Mouse (Mus musculus): ENCODE measurements around the gene Fgf8. TPM values are rescaled to one million over a fixed set of nuclear protein-coding genes. Genes with fewer than 3 reads are reported as not detected.

The Fgf8 gene
- polyA plus RNA-seq, 1 experiment from 2014 or later, result 4.6 TPM

DNA sequence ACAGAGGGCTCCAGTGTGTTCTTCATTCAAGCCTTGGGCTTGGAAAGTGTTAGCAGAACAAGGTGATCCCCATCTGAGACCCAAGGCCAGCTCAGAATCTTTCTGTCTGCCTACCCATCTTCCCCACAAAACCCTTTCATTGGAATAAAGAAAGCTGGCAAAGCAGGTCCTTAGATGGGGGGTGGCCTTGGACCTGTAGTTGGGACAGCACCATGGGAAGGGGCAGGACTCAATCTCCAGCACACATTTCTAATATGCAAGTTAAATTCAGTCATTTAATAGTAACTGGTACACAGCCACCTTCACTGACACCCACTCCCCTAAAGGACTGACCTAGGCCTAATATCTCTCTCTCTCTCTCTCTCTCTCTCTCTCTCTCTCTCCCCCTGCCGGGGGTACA lies 6.5 kb downstream of the Fgf8 start:
- H3K4me3 ChIP-seq (replicated peaks), result no peak overlapping the region
- no peak for ATAC-seq (ENCODE audit: low FRiP score)
- 43% methylated on average over 1 of the region's 1 CpGs for WGBS

GRCm38 (mm10) chr19:45734762-45735161 lies 8.0 kb downstream of the Fgf8 start:
- ATAC-seq (ENCODE audit: low FRiP score), result no peak
- H3K4me2 ChIP-seq, result no peak overlapping the region
- WGBS, result 46% methylated on average over 7 of the region's 7 CpGs

More for the DNA sequence above, 6.5 kb downstream of the Fgf8 start:
- H3K4me2 ChIP-seq, result no peak overlapping the region
- peaks cover 23% of the 10 kb centered on the region for H3K4me1 ChIP-seq
- H3K36me3 ChIP-seq (replicated peaks), result no peaks in the 10 kb centered on the region
- no peaks in the 10 kb centered on the region for H3K9me3 ChIP-seq
- no peak overlapping the region for H3K27ac ChIP-seq
- no peak overlapping the region for H3K9ac ChIP-seq
- H3K27me3 ChIP-seq, result peaks cover 97% of the 10 kb centered on the region

DNA sequence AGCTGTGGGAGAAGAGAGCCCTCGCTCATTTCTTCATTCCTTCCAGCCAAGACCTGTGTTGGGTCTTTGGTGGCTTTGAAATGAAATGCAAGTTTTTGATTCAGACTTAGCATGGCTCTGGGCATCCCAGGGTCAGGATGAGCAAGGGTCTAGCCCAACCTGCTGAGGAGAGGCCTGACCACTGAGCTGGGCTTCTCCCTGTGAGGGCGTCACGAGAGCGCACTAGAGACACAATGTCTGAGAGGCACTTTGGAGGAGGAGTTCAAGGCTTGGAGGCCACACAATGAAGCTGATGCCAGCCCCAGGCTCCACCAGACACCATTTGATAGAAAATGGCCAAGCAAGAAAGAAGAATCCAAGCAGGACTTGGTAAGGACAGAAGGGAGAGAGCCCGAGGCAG lies 8.5 kb downstream of the Fgf8 start:
- Histone ChIP-seq H3K36me3 (replicated peaks) (no peaks in the 10 kb centered on the region), H3K4me1 (peaks cover 22% of the 10 kb centered on the region), H3K4me3 (replicated peaks) (no peak overlapping the region), H3K27ac (no peak overlapping the region), H3K9me3 (no peaks in the 10 kb centered on the region), H3K9ac (no peak overlapping the region), H3K27me3 (peaks cover 95% of the 10 kb centered on the region), H3K4me2 (no peak overlapping the region)
- ATAC-seq (ENCODE audit: low FRiP score), result no peak
- 71% methylated on average over 5 of the region's 5 CpGs for WGBS

More at GRCm38 (mm10) chr19:45734762-45735161, 8.0 kb downstream of the Fgf8 start:
- Histone ChIP-seq H3K9ac (no peak overlapping the region), H3K36me3 (replicated peaks) (no peaks in the 10 kb centered on the region), H3K4me3 (replicated peaks) (no peak overlapping the region), H3K4me1 (peaks cover 22% of the 10 kb centered on the region), H3K27me3 (peaks cover 99% of the 10 kb centered on the region), H3K27ac (no peak overlapping the region), H3K9me3 (no peaks in the 10 kb centered on the region)

DNA sequence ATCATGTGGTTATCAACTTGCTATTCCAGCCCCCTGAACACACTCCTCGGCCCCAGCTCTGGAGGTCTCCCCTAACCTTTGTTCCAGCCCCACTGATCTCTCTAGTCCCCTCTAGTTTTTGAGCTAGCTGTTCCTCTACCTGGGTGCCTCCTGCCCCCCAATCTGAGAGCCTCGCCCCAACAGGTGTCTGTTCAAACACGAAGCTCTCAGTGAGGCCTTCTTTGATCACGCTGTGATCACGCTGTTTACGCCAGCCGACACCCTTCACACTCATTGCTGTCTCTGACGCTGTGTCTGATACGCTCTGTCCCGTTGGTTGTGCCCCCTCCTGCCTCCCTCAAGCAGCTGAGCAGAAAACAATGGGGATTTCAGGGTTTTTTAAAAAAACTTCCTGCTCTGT lies 9.2 kb downstream of the Fgf8 start:
- peaks cover 22% of the 10 kb centered on the region for H3K4me1 ChIP-seq
- no peaks in the 10 kb centered on the region for H3K36me3 ChIP-seq (replicated peaks)
- no peak overlapping the region for H3K27ac ChIP-seq
- H3K4me2 ChIP-seq, result no peak overlapping the region
- no peak overlapping the region for H3K4me3 ChIP-seq (replicated peaks)
- peaks cover 89% of the 10 kb centered on the region for H3K27me3 ChIP-seq
- no peak for ATAC-seq (ENCODE audit: low FRiP score)
- H3K9me3 ChIP-seq, result no peaks in the 10 kb centered on the region
- H3K9ac ChIP-seq, result no peak overlapping the region
- WGBS, result 16% methylated on average over 10 of the region's 10 CpGs

- no peaks in the 10 kb centered on the region for H3K9me3 ChIP-seq
- no peak for ATAC-seq (ENCODE audit: low FRiP score)
- H3K4me3 ChIP-seq (replicated peaks), result no peak overlapping the region
- no peak overlapping the region for H3K9ac ChIP-seq
- peaks cover 7% of the 10 kb centered on the region; the same call in 1 of the 2 replicates for H3K4me1 ChIP-seq
- no peak overlapping the region for H3K27ac ChIP-seq
- H3K4me2 ChIP-seq, result no peak overlapping the region
- no peaks in the 10 kb centered on the region for H3K36me3 ChIP-seq (replicated peaks)
- WGBS, result 87% methylated on average over 7 of the region's 7 CpGs
- peaks cover 84% of the 10 kb centered on the region for H3K27me3 ChIP-seq
Measured at GRCm38 (mm10) chr19:45731658-45732057, 11.1 kb downstream of the Fgf8 start.

GRCm38 (mm10) chr19:45730042-45730441 lies 12.7 kb downstream of the Fgf8 start:
- H3K4me1 ChIP-seq, result peaks cover 2% of the 10 kb centered on the region; the same call in 1 of the 2 replicates
- peaks cover 81% of the 10 kb centered on the region for H3K27me3 ChIP-seq
- H3K4me3 ChIP-seq (replicated peaks), result no peak overlapping the region
- ATAC-seq (ENCODE audit: low FRiP score), result no peak
- H3K4me2 ChIP-seq, result no peak overlapping the region
- 79% methylated on average over 8 of the region's 8 CpGs for WGBS
- H3K27ac ChIP-seq, result no peak overlapping the region
- H3K36me3 ChIP-seq (replicated peaks), result no peaks in the 10 kb centered on the region
- H3K9me3 ChIP-seq, result no peaks in the 10 kb centered on the region
- H3K9ac ChIP-seq, result no peak overlapping the region

GRCm38 (mm10) chr19:45727231-45727630 lies 15.5 kb downstream of the Fgf8 start:
- no peaks in the 10 kb centered on the region for H3K9me3 ChIP-seq
- WGBS, result 80% methylated on average over 10 of the region's 10 CpGs
- H3K27ac ChIP-seq, result no peak overlapping the region
- ATAC-seq (ENCODE audit: low FRiP score), result no peak
- no peaks in the 10 kb centered on the region for H3K4me1 ChIP-seq
- H3K27me3 ChIP-seq, result peaks cover 60% of the 10 kb centered on the region
- no peak overlapping the region for H3K4me3 ChIP-seq (replicated peaks)
- H3K9ac ChIP-seq, result no peak overlapping the region
- no peak overlapping the region for H3K4me2 ChIP-seq
- no peaks in the 10 kb centered on the region for H3K36me3 ChIP-seq (replicated peaks)

DNA sequence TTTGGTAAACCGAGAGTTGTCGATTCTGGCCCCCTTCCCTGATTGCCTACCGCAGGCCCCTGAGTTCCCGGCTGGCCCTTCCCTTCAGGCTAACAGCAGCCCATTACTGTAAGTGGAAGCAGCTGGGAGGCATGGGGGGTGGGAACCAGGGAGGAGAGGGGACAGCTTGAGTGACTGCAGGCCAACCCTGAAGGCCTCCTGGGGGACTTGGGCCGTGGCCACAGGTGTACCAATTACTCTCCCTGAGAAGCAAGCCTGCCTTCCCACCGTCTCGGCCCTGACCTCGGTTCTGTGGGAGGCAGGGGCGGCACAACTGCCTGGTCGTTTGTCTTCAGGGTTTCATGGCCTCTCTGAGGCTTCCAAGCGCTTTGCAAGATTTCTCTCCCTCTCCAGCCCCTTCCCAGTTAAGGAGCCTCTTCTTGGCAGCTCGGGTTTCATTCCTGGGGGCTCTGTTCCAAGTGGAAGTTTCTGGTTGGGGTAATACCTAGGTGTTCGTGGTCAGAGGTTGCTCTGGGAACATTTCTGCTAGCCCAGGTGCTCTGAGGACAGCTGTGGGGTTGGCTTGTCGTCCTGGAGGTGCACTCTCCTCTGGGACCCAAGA lies 16.9 kb downstream of the Fgf8 start:
- peaks cover 56% of the 10 kb centered on the region for H3K27me3 ChIP-seq
- no peaks in the 10 kb centered on the region for H3K36me3 ChIP-seq (replicated peaks)
- H3K4me1 ChIP-seq, result no peaks in the 10 kb centered on the region
- no peak overlapping the region for H3K4me2 ChIP-seq
- H3K9me3 ChIP-seq, result no peaks in the 10 kb centered on the region
- no peak for ATAC-seq (ENCODE audit: low FRiP score)
- H3K27ac ChIP-seq, result no peak overlapping the region
- H3K4me3 ChIP-seq (replicated peaks), result no peak overlapping the region
- 54% methylated on average over 14 of the region's 14 CpGs for WGBS
- H3K9ac ChIP-seq, result no peak overlapping the region

GRCm38 (mm10) chr19:45722188-45722587 lies 20.5 kb downstream of the Fgf8 start:
- H3K4me1 ChIP-seq, result peaks cover 12% of the 10 kb centered on the region
- no peak for ATAC-seq (ENCODE audit: low FRiP score)
- H3K4me2 ChIP-seq, result no peak overlapping the region
- H3K36me3 ChIP-seq (replicated peaks), result no peaks in the 10 kb centered on the region
- no peaks in the 10 kb centered on the region for H3K9me3 ChIP-seq
- 72% methylated on average over 5 of the region's 5 CpGs for WGBS
- H3K9ac ChIP-seq, result no peak overlapping the region
- no peak overlapping the region for H3K4me3 ChIP-seq (replicated peaks)
- no peak overlapping the region for H3K27ac ChIP-seq
- peaks cover 66% of the 10 kb centered on the region for H3K27me3 ChIP-seq

DNA sequence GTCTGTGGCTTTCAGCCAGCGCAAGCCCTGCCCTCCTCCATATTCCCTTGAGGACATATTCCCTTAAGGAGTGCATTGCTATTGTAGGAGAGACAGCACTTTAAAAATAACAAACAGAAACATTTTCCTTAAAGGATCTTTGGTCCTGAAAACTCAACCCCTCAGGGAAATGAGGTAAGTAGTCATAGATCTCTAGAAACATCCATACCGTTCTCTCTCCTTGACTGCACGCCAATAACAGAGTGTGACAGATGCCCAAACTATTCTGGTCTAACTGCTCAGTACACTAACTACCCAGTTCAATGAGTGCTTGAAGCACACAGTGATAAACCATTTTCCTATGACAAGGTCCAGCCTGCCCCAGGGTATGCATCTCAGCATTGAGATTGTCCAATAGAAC lies 24.4 kb downstream of the Fgf8 start:
- H3K27ac ChIP-seq, result 0 out of 2 replicates have a peak overlapping the region, but pooled peaks have one; percentile 16
- peaks cover 71% of the 10 kb centered on the region for H3K27me3 ChIP-seq
- no peak overlapping the region for H3K9ac ChIP-seq
- ATAC-seq (ENCODE audit: low FRiP score), result 0 out of 2 replicates have a peak, but pooled peaks have one; percentile 6
- peak overlapping the region; percentile 40; the same call in 1 of the 2 replicates for H3K4me2 ChIP-seq
- no peaks in the 10 kb centered on the region for H3K36me3 ChIP-seq (replicated peaks)
- H3K4me3 ChIP-seq (replicated peaks), result 0 out of 2 replicates have a peak overlapping the region, but pooled peaks have one; percentile 11
- peaks cover 25% of the 10 kb centered on the region for H3K4me1 ChIP-seq
- no peaks in the 10 kb centered on the region for H3K9me3 ChIP-seq
- 68% methylated on average over 3 of the region's 3 CpGs for WGBS

- Histone ChIP-seq H3K36me3 (replicated peaks) (no peaks in the 10 kb centered on the region), H3K4me3 (replicated peaks) (peak overlapping the region; percentile 11; the same call in 1 of the 2 replicates), H3K4me1 (peaks cover 25% of the 10 kb centered on the region), H3K9ac (peak overlapping the region; percentile 33), H3K4me2 (peak overlapping the region; percentile 40), H3K9me3 (no peaks in the 10 kb centered on the region), H3K27me3 (peaks cover 68% of the 10 kb centered on the region), H3K27ac (peak overlapping the region; percentile 47)
- peak; percentile 87 for ATAC-seq (ENCODE audit: low FRiP score)
- 2% methylated on average over 16 of the region's 16 CpGs for WGBS
Measured at GRCm38 (mm10) chr19:45717493-45718220, 25.1 kb downstream of the Fgf8 start.

DNA sequence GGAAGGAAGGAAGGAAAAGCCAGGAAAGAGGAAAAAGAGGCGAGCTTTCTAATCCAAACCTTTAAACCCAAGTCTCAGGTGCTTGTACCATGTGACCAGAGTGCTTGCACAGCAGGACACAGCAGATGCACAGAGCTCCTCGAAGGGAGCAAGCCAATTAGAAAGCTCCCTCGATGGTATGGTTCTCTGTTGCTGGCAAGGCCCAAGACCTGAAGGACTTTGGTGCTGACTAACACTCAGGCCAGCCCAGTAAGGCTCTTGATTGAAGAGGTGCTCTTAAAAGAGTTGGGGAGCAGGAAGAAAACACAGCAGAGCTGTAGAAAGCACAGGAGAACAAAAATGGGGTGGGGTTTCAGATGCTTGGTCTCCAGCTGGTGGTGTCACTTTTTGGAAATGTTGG lies 34.0 kb downstream of the Fgf8 start:
- peaks cover 13% of the 10 kb centered on the region for H3K27me3 ChIP-seq
- no peak overlapping the region for H3K9ac ChIP-seq
- H3K27ac ChIP-seq, result no peak overlapping the region
- no peaks in the 10 kb centered on the region for H3K36me3 ChIP-seq (replicated peaks)
- H3K4me1 ChIP-seq, result peaks cover 7% of the 10 kb centered on the region
- no peak overlapping the region for H3K4me2 ChIP-seq
- WGBS, result 72% methylated on average over 3 of the region's 3 CpGs
- no peak overlapping the region for H3K4me3 ChIP-seq (replicated peaks)
- ATAC-seq (ENCODE audit: low FRiP score), result no peak
- H3K9me3 ChIP-seq, result no peaks in the 10 kb centered on the region

GRCm38 (mm10) chr19:45696281-45696600 lies 46.5 kb downstream of the Fgf8 start:
- H3K4me3 ChIP-seq (replicated peaks), result no peak overlapping the region
- H3K4me1 ChIP-seq, result peaks cover 7% of the 10 kb centered on the region
- H3K9ac ChIP-seq, result no peak overlapping the region
- 61% methylated on average over 6 of the region's 6 CpGs for WGBS
- no peak for ATAC-seq (ENCODE audit: low FRiP score)
- no peak overlapping the region for H3K4me2 ChIP-seq
- H3K9me3 ChIP-seq, result no peaks in the 10 kb centered on the region
- H3K36me3 ChIP-seq (replicated peaks), result no peaks in the 10 kb centered on the region
- peaks cover 14% of the 10 kb centered on the region for H3K27me3 ChIP-seq
- H3K27ac ChIP-seq, result no peak overlapping the region
